Mouse (Mus musculus) MN1 (cell line): ENCODE measurements around the gene Dazap1.

ENCODE experiments used
- DNase-seq: peaks from one replicate; pipeline ENCODE4 v3.0.0-alpha.2; 2016; ENCODE audit warnings: low spot score

The Dazap1 gene

GRCm38 (mm10) chr10:80323261-80324119, 62.2 kb downstream of the Dazap1 start:
- peak; percentile 66 for DNase-seq

GRCm38 (mm10) chr10:80324120-80325037, 63.1 kb downstream of the Dazap1 start:
- no peak for DNase-seq

- DNase-seq: no peak
Observed at GRCm38 (mm10) chr10:80325045-80325444, 63.8 kb downstream of the Dazap1 start.

GRCm38 (mm10) chr10:80329273-80330081, 68.2 kb downstream of the Dazap1 start, which contains the start of the genes Pcsk4 and Reep6:
Gene Pcsk4 (minus strand): TSS chr10:80329498.
Gene Reep6 (plus strand): TSS chr10:80329953.
- DNase-seq: peak; percentile 96

GRCm38 (mm10) chr10:80330084-80330483, 68.8 kb downstream of the Dazap1 start:
- DNase-seq: no peak

GRCm38 (mm10) chr10:80330888-80331287, 69.6 kb downstream of the Dazap1 start:
- peak; percentile 48 for DNase-seq

GRCm38 (mm10) chr10:80331636-80332524, 70.6 kb downstream of the Dazap1 start:
- DNase-seq: no peak

- DNase-seq: peak; percentile 41
Observed at GRCm38 (mm10) chr10:80332525-80332989, 71.3 kb downstream of the Dazap1 start.

- DNase-seq: no peak
Observed at GRCm38 (mm10) chr10:80336263-80336662, 75.0 kb downstream of the Dazap1 start.
